Mouse (Mus musculus): ENCODE data around the gene Huwe1.

Gene Huwe1

GRCm38 (mm10) chrX:151951181-151951580 is 150.6 kb downstream of the Huwe1 start:
- no peak for DNase-seq (ENCODE audit: low spot score in 2 of 2)

All from heart, adult 9 months (tissue).